Mouse (Mus musculus) heart, adult 2 months (tissue): ENCODE measurements around the gene Evc2.

ENCODE experiments used
- CTCF ChIP-seq: fragments of 200-600 bp; IDR thresholded peaks from 2 replicates; pipeline ENCODE4 v1.8.1; 2022; ENCODE audit warnings: antibody characterized with exemption, mild to moderate bottlenecking, moderate library complexity
- EP300 ChIP-seq: fragments of 200-500 bp; IDR thresholded peaks from 2 replicates; pipeline ENCODE4 v1.6.1; 2011; ENCODE audit warnings: low read depth, low read length, control low read depth; ENCODE audit not compliant: insufficient read depth
- POLR2A ChIP-seq: fragments of 200-500 bp; IDR thresholded peaks from 2 replicates; pipeline ENCODE4 v1.6.1; 2011; ENCODE audit warnings: mild to moderate bottlenecking, low read depth, low read length, control low read depth; ENCODE audit not compliant: insufficient read depth

- TF ChIP-seq POLR2A (no peak), CTCF (no peak), EP300 (no peak)
Observed at GRCm38 (mm10) chr5:37388646-37389045, 50.3 kb downstream of the Evc2 start.
